Mouse (Mus musculus) heart, postnatal 0 days (tissue): Measurements from ENCODE around the gene Lgals4. TPM values are rescaled to one million over a fixed set of nuclear protein-coding genes. Genes with fewer than 3 reads are reported as not detected.
A peak's percentile ranks its signal among the peaks of the same experiment; 100 is the strongest.
"Not testable (repeated sequence)": the region's sequence is repeated elsewhere in the genome, so short reads cannot be mapped to it uniquely, and the experiment has no call there.

ENCODE experiments used
- ATAC-seq: fragments of 200-750 bp; cut with Nextera tagmentation; 2 replicates; pipeline ENCODE4 v1.8.0; 2017; ENCODE audit warnings: low read depth, moderate number of reproducible peaks, moderate library complexity; ENCODE audit not compliant: insufficient read depth
- DNase-seq: peaks from one replicate; pipeline ENCODE4 v3.0.0-alpha.2; 2016; ENCODE audit warnings: low spot score
- H3K27ac ChIP-seq: fragments of 300-500 bp; sonication (generic); 2 replicates; pipeline ENCODE4 v1.5.1; 2014; ENCODE audit warnings: low read depth, mild to moderate bottlenecking
- H3K27me3 ChIP-seq: fragments of 300-500 bp; sonication (generic); 2 replicates; pipeline ENCODE4 v1.6.1; 2014; ENCODE audit warnings: low read length, mixed read lengths; ENCODE audit not compliant: control insufficient read depth, insufficient read depth
- H3K36me3 ChIP-seq: fragments of 300-500 bp; sonication (generic); replicated peaks from 2 replicates; pipeline ENCODE4 v1.6.1; 2014; ENCODE audit warnings: low read length, mixed read lengths; ENCODE audit not compliant: control insufficient read depth, insufficient read depth
- H3K4me1 ChIP-seq: fragments of 300-500 bp; sonication (generic); 2 replicates; pipeline ENCODE4 v1.6.1; 2014; ENCODE audit warnings: antibody characterized with exemption; ENCODE audit not compliant: control insufficient read depth, insufficient read depth
- H3K4me2 ChIP-seq: fragments of 300-500 bp; sonication (generic); 2 replicates; pipeline ENCODE4 v1.6.1; 2014; ENCODE audit warnings: low read depth, mild to moderate bottlenecking, low read length, moderate library complexity
- H3K4me3 ChIP-seq: fragments of 300-500 bp; sonication (generic); 2 replicates; pipeline ENCODE4 v1.5.1; 2014; ENCODE audit warnings: low read depth, low read length
- H3K9ac ChIP-seq: fragments of 300-500 bp; sonication (generic); replicated peaks from 2 replicates; pipeline ENCODE4 v1.6.1; 2014; ENCODE audit warnings: low read depth, low read length, mixed read lengths
- H3K9me3 ChIP-seq: fragments of 300-500 bp; sonication (generic); replicated peaks from 2 replicates; pipeline ENCODE4 v1.6.1; 2016; ENCODE audit warnings: low read length; ENCODE audit not compliant: control insufficient read depth
- CTCF ChIP-seq: IDR thresholded peaks from 2 replicates; pipeline ENCODE4 v1.5.1; 2016; ENCODE audit warnings: antibody characterized with exemption, control low read depth, low read depth
- EP300 ChIP-seq: IDR thresholded peaks from 2 replicates; pipeline ENCODE4 v1.6.1; 2016; ENCODE audit warnings: antibody characterized with exemption, low read depth
- WGBS: fragments of 180-500 bp; shearing (Covaris S2); extraction: QIAGEN DNeasy Blood & Tissue Kit; methylation state at CpG from one replicate; pipeline ENCODE4 v1.1.7; 2014; 5-methylcytosine and 5-hydroxymethylcytosine counted together
- polyA plus RNA-seq: library from polyadenylated mRNA; unstranded; fragments of >200 nt; fragmentation: Nextera tagmentation; extraction: Ambion mirVana; gene quantifications from 2 replicates; pipeline ENCODE4 v1.2.1, GENCODE M21; 2015
- total RNA-seq: library from RNA; depleted of rRNA; stranded (reverse); fragments of >200 nt; gene quantifications from 2 replicates; pipeline ENCODE4 v1.2.3, GENCODE M21; 2014; ENCODE audit warnings: low replicate concordance; rRNA removed

Lgals4 gene
- total and polyA plus RNA-seq, 2 experiments from 2014 or later = 24.1 to 30.9 TPM

- no peak overlapping the region for H3K9ac ChIP-seq
- 69% methylated on average over 10 of the region's 10 CpGs for WGBS
- TF ChIP-seq CTCF (no peak), EP300 (no peak)
- no peaks in the 10 kb centered on the region for H3K36me3 ChIP-seq
- ATAC-seq = no peak
- no peak overlapping the region for H3K4me3 ChIP-seq
- no peak for DNase-seq
- no peaks in the 10 kb centered on the region for H3K4me1 ChIP-seq
- H3K27ac ChIP-seq = no peak overlapping the region
- no peaks in the 10 kb centered on the region for H3K27me3 ChIP-seq
- H3K9me3 ChIP-seq = no peaks in the 10 kb centered on the region
- H3K4me2 ChIP-seq = no peak overlapping the region
Measured at GRCm38 (mm10) chr7:28880554-28880953, 46.9 kb downstream of the Lgals4 start.

GRCm38 (mm10) chr7:28881199-28881598, 47.5 kb downstream of the Lgals4 start, which contains the start of gene Capn12:
TSS of gene Capn12 (plus strand) at chr7:28881422.
- TF ChIP-seq CTCF (no peak), EP300 (no peak)
- Histone ChIP-seq H3K27me3 (no peaks in the 10 kb centered on the region), H3K27ac (no peak within 1 kb of the TSS), H3K9me3 (no peaks in the 10 kb centered on the region), H3K4me2 (no peak within 1 kb of the TSS; the same call in 1 of the 2 replicates), H3K9ac (no peak within 1 kb of the TSS), H3K36me3 (no peaks in the 10 kb centered on the region), H3K4me3 (no peak within 1 kb of the TSS), H3K4me1 (no peaks in the 10 kb centered on the region)
- ATAC-seq (no peak), DNase-seq (no peak)
- 50% methylated on average over 13 of the region's 13 CpGs for WGBS

GRCm38 (mm10) chr7:28883039-28883438, 49.4 kb downstream of the Lgals4 start:
- WGBS = 73% methylated on average over 11 of the region's 11 CpGs
- Histone ChIP-seq H3K4me2 (no peak overlapping the region), H3K4me3 (no peak overlapping the region), H3K27ac (no peak overlapping the region), H3K9me3 (no peaks in the 10 kb centered on the region), H3K4me1 (no peaks in the 10 kb centered on the region), H3K36me3 (no peaks in the 10 kb centered on the region), H3K9ac (no peak overlapping the region), H3K27me3 (peaks cover 7% of the 10 kb centered on the region; the same call in 1 of the 2 replicates)
- ATAC-seq = no peak
- no peak for DNase-seq
- TF ChIP-seq CTCF = no peak
- TF ChIP-seq EP300 = no peak

DNA sequence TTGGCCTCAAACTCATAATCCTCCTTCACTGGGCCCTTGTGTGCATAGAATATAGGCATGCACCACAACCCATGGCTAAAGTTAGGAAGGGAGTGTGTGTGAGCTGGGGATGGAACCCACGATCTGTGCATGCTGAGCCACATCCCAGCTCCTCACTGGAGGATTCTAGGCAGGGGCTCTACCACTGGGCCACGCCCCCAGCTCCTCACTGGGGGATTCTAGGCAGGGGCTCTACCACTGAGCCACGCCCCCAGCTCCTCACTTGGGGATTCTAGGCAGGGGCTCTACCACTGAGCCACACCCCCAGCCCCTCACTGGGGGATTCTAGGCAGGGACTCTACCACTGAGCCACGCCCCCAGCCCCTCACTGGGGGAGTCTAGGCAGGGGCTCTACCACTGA, 50.0 kb downstream of the Lgals4 start:
- not testable (repeated sequence) for ATAC-seq, H3K4me2 ChIP-seq, H3K4me1 ChIP-seq, DNase-seq, H3K4me3 ChIP-seq, H3K9me3 ChIP-seq, H3K36me3 ChIP-seq, H3K9ac ChIP-seq, H3K27ac ChIP-seq
- WGBS = 83% methylated on average over 4 of the region's 4 CpGs
- H3K27me3 ChIP-seq = peaks cover 12% of the 10 kb centered on the region

GRCm38 (mm10) chr7:28886486-28886885, 52.8 kb downstream of the Lgals4 start:
- no peak overlapping the region for H3K27ac ChIP-seq
- peaks cover 14% of the 10 kb centered on the region for H3K4me1 ChIP-seq
- TF ChIP-seq EP300 = no peak
- TF ChIP-seq CTCF = no peak
- H3K27me3 ChIP-seq = peaks cover 13% of the 10 kb centered on the region
- H3K9me3 ChIP-seq = no peaks in the 10 kb centered on the region
- ATAC-seq = no peak
- WGBS = 27% methylated on average over 14 of the region's 14 CpGs
- no peak overlapping the region for H3K4me3 ChIP-seq
- no peak overlapping the region for H3K4me2 ChIP-seq
- H3K9ac ChIP-seq = no peak overlapping the region
- no peak for DNase-seq
- peaks cover 3% of the 10 kb centered on the region; the same call in 1 of the 2 replicates for H3K36me3 ChIP-seq

GRCm38 (mm10) chr7:28888701-28889161, 55.1 kb downstream of the Lgals4 start:
- Histone ChIP-seq H3K9ac (no peak overlapping the region), H3K27me3 (peaks cover 13% of the 10 kb centered on the region), H3K9me3 (no peaks in the 10 kb centered on the region), H3K4me1 (peaks cover 14% of the 10 kb centered on the region), H3K36me3 (peaks cover 24% of the 10 kb centered on the region), H3K4me2 (peak overlapping the region; percentile 56), H3K4me3 (peak overlapping the region; percentile 24), H3K27ac (no peak overlapping the region)
- no peak for DNase-seq
- WGBS = 3% methylated on average over 27 of the region's 27 CpGs
- ATAC-seq = no peak
- TF ChIP-seq EP300 (no peak), CTCF (no peak)

Other genes with a start within 250 kb of the Lgals4 start
- gene Samd4b, start 235.7 kb upstream of the Lgals4 start, total RNA-seq = 37.0 and 53.5 TPM in 2 replicates
- gene Samd4b, start 235.7 kb upstream of the Lgals4 start, polyA plus RNA-seq = 12.3 and 12.4 TPM in 2 replicates
- 12.7 and 17.1 TPM in 2 replicates for gene Pak4, start 235.7 kb upstream of the Lgals4 start, total RNA-seq
- gene Pak4, start 235.7 kb upstream of the Lgals4 start, polyA plus RNA-seq = 11.3 and 12.0 TPM in 2 replicates
- gene Acp7, start 202.5 kb upstream of the Lgals4 start, total RNA-seq = not detected in 2 replicates
- not detected in 2 replicates for gene Acp7, start 202.5 kb upstream of the Lgals4 start, polyA plus RNA-seq
- 0.73 and 0.93 TPM in 2 replicates for gene Fbxo27, start 141.0 kb upstream of the Lgals4 start, total RNA-seq
- gene Fbxo27, start 141.0 kb upstream of the Lgals4 start, polyA plus RNA-seq = 1.5 and 1.7 TPM in 2 replicates
- 4.7 and 7.8 TPM in 2 replicates for gene Fbxo17, start 117.0 kb upstream of the Lgals4 start, total RNA-seq
- gene Fbxo17, start 117.0 kb upstream of the Lgals4 start, polyA plus RNA-seq = 4.5 and 5.1 TPM in 2 replicates
- 73.9 and 95.4 TPM in 2 replicates for gene Mrps12, start 92.0 kb upstream of the Lgals4 start, total RNA-seq
- gene Mrps12, start 92.0 kb upstream of the Lgals4 start, polyA plus RNA-seq = 133 and 134 TPM in 2 replicates
- gene Sars2, start 91.9 kb upstream of the Lgals4 start, total RNA-seq = 22.6 and 33.4 TPM in 2 replicates
- gene Sars2, start 91.9 kb upstream of the Lgals4 start, polyA plus RNA-seq = 15.8 and 17.0 TPM in 2 replicates
- not detected in 2 replicates for gene Ccer2, start 77.7 kb upstream of the Lgals4 start, total RNA-seq
- gene Ccer2, start 77.7 kb upstream of the Lgals4 start, polyA plus RNA-seq = not detected in 2 replicates
- 44.7 and 53.0 TPM in 2 replicates for gene Sirt2, start 67.1 kb upstream of the Lgals4 start, total RNA-seq
- 60.6 and 61.0 TPM in 2 replicates for gene Sirt2, start 67.1 kb upstream of the Lgals4 start, polyA plus RNA-seq
- 3.5 and 16.1 TPM in 2 replicates for gene Nfkbib, start 66.3 kb upstream of the Lgals4 start, total RNA-seq
- 25.7 and 26.7 TPM in 2 replicates for gene Nfkbib, start 66.3 kb upstream of the Lgals4 start, polyA plus RNA-seq
- gene Rinl, start 44.9 kb upstream of the Lgals4 start, total RNA-seq = 2.1 and 2.7 TPM in 2 replicates
- 2.3 and 2.4 TPM in 2 replicates for gene Rinl, start 44.9 kb upstream of the Lgals4 start, polyA plus RNA-seq
- 259 and 275 TPM in 2 replicates for gene Hnrnpl, start 25.3 kb upstream of the Lgals4 start, total RNA-seq
- gene Hnrnpl, start 25.3 kb upstream of the Lgals4 start, polyA plus RNA-seq = 149 and 171 TPM in 2 replicates
- 483 and 823 TPM in 2 replicates for gene Ech1, start 8.6 kb upstream of the Lgals4 start, total RNA-seq
- gene Ech1, start 8.6 kb upstream of the Lgals4 start, polyA plus RNA-seq = 806 and 928 TPM in 2 replicates
- gene Lgals7, start 30.0 kb downstream of the Lgals4 start, total RNA-seq = 5.0 TPM in 1 of 2 replicates, not detected in the other
- gene Lgals7, start 30.0 kb downstream of the Lgals4 start, polyA plus RNA-seq = 2.2 and 3.9 TPM in 2 replicates
- not detected in 2 replicates for gene Capn12, start 47.6 kb downstream of the Lgals4 start, total RNA-seq
- 0.26 TPM in 2 replicates for gene Capn12, start 47.6 kb downstream of the Lgals4 start, polyA plus RNA-seq
- 120 and 139 TPM in 2 replicates for gene Actn4, start 128.5 kb downstream of the Lgals4 start, total RNA-seq
- 135 and 171 TPM in 2 replicates for gene Actn4, start 128.5 kb downstream of the Lgals4 start, polyA plus RNA-seq
- gene Eif3k, start 148.0 kb downstream of the Lgals4 start, total RNA-seq = 366 and 476 TPM in 2 replicates
- 261 and 264 TPM in 2 replicates for gene Eif3k, start 148.0 kb downstream of the Lgals4 start, polyA plus RNA-seq
- 0.15 TPM in 1 of 2 replicates, not detected in the other for gene Map4k1, start 148.2 kb downstream of the Lgals4 start, total RNA-seq
- 1.4 and 1.8 TPM in 2 replicates for gene Map4k1, start 148.2 kb downstream of the Lgals4 start, polyA plus RNA-seq